Mouse (Mus musculus): ENCODE measurements around the gene Hmgcl. TPM values are rescaled to one million over a fixed set of nuclear protein-coding genes. Genes with fewer than 3 reads are reported as not detected.
A peak's percentile ranks its signal among the peaks of the same experiment; 100 is the strongest.
"Not testable (repeated sequence)": the region's sequence is repeated elsewhere in the genome, so short reads cannot be mapped to it uniquely, and the experiment has no call there.

Gene Hmgcl
- polyA plus RNA-seq, 1 experiment from 2014 or later: 54.0 TPM

GRCm38 (mm10) chr4:135931832-135932231 lies 14.4 kb upstream of the Hmgcl start:
- H3K4me2 ChIP-seq (replicated peaks; ENCODE audit: low read depth, low read length): no peak overlapping the region
- WGBS: 71% methylated on average over 5 of the region's 5 CpGs
- H3K27me3 ChIP-seq (ENCODE audit: control insufficient read depth, insufficient read depth, low read length): no peaks in the 10 kb centered on the region
- DNase-seq (ENCODE audit: low spot score) (no peak), ATAC-seq (ENCODE audit: low FRiP score) (no peak)
- H3K27ac ChIP-seq (ENCODE audit: low read depth, low read length): no peak overlapping the region
- no peaks in the 10 kb centered on the region for H3K4me1 ChIP-seq (replicated peaks; ENCODE audit: control insufficient read depth, insufficient read depth, low read length)
- no peak overlapping the region for H3K9ac ChIP-seq (ENCODE audit: low read depth, low read length)
- H3K9me3 ChIP-seq (ENCODE audit: control insufficient read depth, low read length): no peaks in the 10 kb centered on the region
- no peak overlapping the region for H3K4me3 ChIP-seq (ENCODE audit: low read depth, low read length)
- H3K36me3 ChIP-seq (ENCODE audit: control insufficient read depth, insufficient read depth, low read length): no peaks in the 10 kb centered on the region

- H3K27me3 ChIP-seq (ENCODE audit: control insufficient read depth, insufficient read depth, low read length): no peaks in the 10 kb centered on the region
- no peak overlapping the region for H3K27ac ChIP-seq (ENCODE audit: low read depth, low read length)
- no peaks in the 10 kb centered on the region for H3K9me3 ChIP-seq (ENCODE audit: control insufficient read depth, low read length)
- WGBS: 54% methylated on average over 12 of the region's 12 CpGs
- no peaks in the 10 kb centered on the region for H3K36me3 ChIP-seq (ENCODE audit: control insufficient read depth, insufficient read depth, low read length)
- H3K4me1 ChIP-seq (replicated peaks; ENCODE audit: control insufficient read depth, insufficient read depth, low read length): no peaks in the 10 kb centered on the region
- no peak overlapping the region for H3K4me3 ChIP-seq (ENCODE audit: low read depth, low read length)
- ATAC-seq (ENCODE audit: low FRiP score): no peak
- H3K4me2 ChIP-seq (replicated peaks; ENCODE audit: low read depth, low read length): no peak overlapping the region
- H3K9ac ChIP-seq (ENCODE audit: low read depth, low read length): no peak overlapping the region
- peak; percentile 14 for DNase-seq (ENCODE audit: low spot score)
Measured at GRCm38 (mm10) chr4:135934708-135935500, 11.3 kb upstream of the Hmgcl start.

GRCm38 (mm10) chr4:135935502-135935901 lies 10.7 kb upstream of the Hmgcl start:
- no peak overlapping the region for H3K4me3 ChIP-seq (ENCODE audit: low read depth, low read length)
- no peak overlapping the region for H3K27ac ChIP-seq (ENCODE audit: low read depth, low read length)
- H3K4me1 ChIP-seq (replicated peaks; ENCODE audit: control insufficient read depth, insufficient read depth, low read length): no peaks in the 10 kb centered on the region
- ATAC-seq (ENCODE audit: low FRiP score) (no peak), DNase-seq (ENCODE audit: low spot score) (no peak)
- H3K27me3 ChIP-seq (ENCODE audit: control insufficient read depth, insufficient read depth, low read length): no peaks in the 10 kb centered on the region
- H3K9ac ChIP-seq (ENCODE audit: low read depth, low read length): no peak overlapping the region
- WGBS: 64% methylated on average over 5 of the region's 5 CpGs
- no peak overlapping the region for H3K4me2 ChIP-seq (replicated peaks; ENCODE audit: low read depth, low read length)
- H3K36me3 ChIP-seq (ENCODE audit: control insufficient read depth, insufficient read depth, low read length): no peaks in the 10 kb centered on the region
- no peaks in the 10 kb centered on the region for H3K9me3 ChIP-seq (ENCODE audit: control insufficient read depth, low read length)

GRCm38 (mm10) chr4:135938858-135939257 lies 7.4 kb upstream of the Hmgcl start:
- H3K9ac ChIP-seq (ENCODE audit: low read depth, low read length): no peak overlapping the region
- DNase-seq (ENCODE audit: low spot score) (no peak), ATAC-seq (ENCODE audit: low FRiP score) (no peak)
- H3K27ac ChIP-seq (ENCODE audit: low read depth, low read length): no peak overlapping the region
- no peaks in the 10 kb centered on the region for H3K4me1 ChIP-seq (replicated peaks; ENCODE audit: control insufficient read depth, insufficient read depth, low read length)
- H3K4me2 ChIP-seq (replicated peaks; ENCODE audit: low read depth, low read length): no peak overlapping the region
- H3K36me3 ChIP-seq (ENCODE audit: control insufficient read depth, insufficient read depth, low read length): no peaks in the 10 kb centered on the region
- no peaks in the 10 kb centered on the region for H3K9me3 ChIP-seq (ENCODE audit: control insufficient read depth, low read length)
- no peaks in the 10 kb centered on the region for H3K27me3 ChIP-seq (ENCODE audit: control insufficient read depth, insufficient read depth, low read length)
- H3K4me3 ChIP-seq (ENCODE audit: low read depth, low read length): no peak overlapping the region
- 86% methylated on average over 7 of the region's 7 CpGs for WGBS

- not testable (repeated sequence) for H3K9me3 ChIP-seq (ENCODE audit: control insufficient read depth, low read length); H3K4me1 ChIP-seq (replicated peaks; ENCODE audit: control insufficient read depth, insufficient read depth, low read length); H3K36me3 ChIP-seq (ENCODE audit: control insufficient read depth, insufficient read depth, low read length); H3K9ac ChIP-seq (ENCODE audit: low read depth, low read length); H3K27me3 ChIP-seq (ENCODE audit: control insufficient read depth, insufficient read depth, low read length); H3K4me2 ChIP-seq (replicated peaks; ENCODE audit: low read depth, low read length); DNase-seq (ENCODE audit: low spot score); H3K4me3 ChIP-seq (ENCODE audit: low read depth, low read length); H3K27ac ChIP-seq (ENCODE audit: low read depth, low read length); ATAC-seq (ENCODE audit: low FRiP score)
- WGBS: 83% methylated on average over 8 of the region's 8 CpGs
Measured at GRCm38 (mm10) chr4:135941026-135941425, 5.2 kb upstream of the Hmgcl start.

- Histone ChIP-seq H3K27ac (ENCODE audit: low read depth, low read length) (no peak overlapping the region), H3K9me3 (ENCODE audit: control insufficient read depth, low read length) (no peaks in the 10 kb centered on the region), H3K4me2 (replicated peaks; ENCODE audit: low read depth, low read length) (no peak overlapping the region), H3K27me3 (ENCODE audit: control insufficient read depth, insufficient read depth, low read length) (no peaks in the 10 kb centered on the region), H3K9ac (ENCODE audit: low read depth, low read length) (no peak overlapping the region), H3K4me3 (ENCODE audit: low read depth, low read length) (no peak overlapping the region), H3K4me1 (replicated peaks; ENCODE audit: control insufficient read depth, insufficient read depth, low read length) (no peaks in the 10 kb centered on the region; the same call in 1 of the 2 replicates), H3K36me3 (ENCODE audit: control insufficient read depth, insufficient read depth, low read length) (no peaks in the 10 kb centered on the region)
- no peak for DNase-seq (ENCODE audit: low spot score)
- 91% methylated on average over 6 of the region's 6 CpGs for WGBS
- ATAC-seq (ENCODE audit: low FRiP score): no peak
Measured at GRCm38 (mm10) chr4:135942193-135942592, 4.1 kb upstream of the Hmgcl start.

GRCm38 (mm10) chr4:135943389-135943788 lies 2.9 kb upstream of the Hmgcl start:
- H3K9me3 ChIP-seq (ENCODE audit: control insufficient read depth, low read length): no peaks in the 10 kb centered on the region
- H3K36me3 ChIP-seq (ENCODE audit: control insufficient read depth, insufficient read depth, low read length): no peaks in the 10 kb centered on the region
- H3K4me3 ChIP-seq (ENCODE audit: low read depth, low read length): no peak overlapping the region
- no peaks in the 10 kb centered on the region; the same call in 1 of the 2 replicates for H3K4me1 ChIP-seq (replicated peaks; ENCODE audit: control insufficient read depth, insufficient read depth, low read length)
- H3K27ac ChIP-seq (ENCODE audit: low read depth, low read length): no peak overlapping the region
- 63% methylated on average over 4 of the region's 4 CpGs for WGBS
- no peaks in the 10 kb centered on the region for H3K27me3 ChIP-seq (ENCODE audit: control insufficient read depth, insufficient read depth, low read length)
- ATAC-seq (ENCODE audit: low FRiP score) (no peak), DNase-seq (ENCODE audit: low spot score) (no peak)
- H3K4me2 ChIP-seq (replicated peaks; ENCODE audit: low read depth, low read length): no peak overlapping the region
- no peak overlapping the region for H3K9ac ChIP-seq (ENCODE audit: low read depth, low read length)

GRCm38 (mm10) chr4:135945706-135946105 lies 542 bp upstream of the Hmgcl start:
- Histone ChIP-seq H3K36me3 (ENCODE audit: control insufficient read depth, insufficient read depth, low read length) (no peaks in the 10 kb centered on the region), H3K4me1 (replicated peaks; ENCODE audit: control insufficient read depth, insufficient read depth, low read length) (no peaks in the 10 kb centered on the region; the same call in 1 of the 2 replicates), H3K9ac (ENCODE audit: low read depth, low read length) (peak overlapping the region; percentile 81; the same call in 1 of the 2 replicates), H3K9me3 (ENCODE audit: control insufficient read depth, low read length) (no peaks in the 10 kb centered on the region), H3K4me2 (replicated peaks; ENCODE audit: low read depth, low read length) (peak overlapping the region; percentile 85), H3K4me3 (ENCODE audit: low read depth, low read length) (0 out of 2 replicates have a peak overlapping the region, but pooled peaks have one; percentile 85), H3K27ac (ENCODE audit: low read depth, low read length) (no peak overlapping the region), H3K27me3 (ENCODE audit: control insufficient read depth, insufficient read depth, low read length) (no peaks in the 10 kb centered on the region)
- DNase-seq (ENCODE audit: low spot score) (no peak), ATAC-seq (ENCODE audit: low FRiP score) (peak; percentile 6; the same call in 1 of the 2 replicates)
- WGBS: 70% methylated on average over 10 of the region's 10 CpGs
